Mouse (Mus musculus): Measurements from ENCODE around the gene Zfp292.

The Zfp292 gene

DNA sequence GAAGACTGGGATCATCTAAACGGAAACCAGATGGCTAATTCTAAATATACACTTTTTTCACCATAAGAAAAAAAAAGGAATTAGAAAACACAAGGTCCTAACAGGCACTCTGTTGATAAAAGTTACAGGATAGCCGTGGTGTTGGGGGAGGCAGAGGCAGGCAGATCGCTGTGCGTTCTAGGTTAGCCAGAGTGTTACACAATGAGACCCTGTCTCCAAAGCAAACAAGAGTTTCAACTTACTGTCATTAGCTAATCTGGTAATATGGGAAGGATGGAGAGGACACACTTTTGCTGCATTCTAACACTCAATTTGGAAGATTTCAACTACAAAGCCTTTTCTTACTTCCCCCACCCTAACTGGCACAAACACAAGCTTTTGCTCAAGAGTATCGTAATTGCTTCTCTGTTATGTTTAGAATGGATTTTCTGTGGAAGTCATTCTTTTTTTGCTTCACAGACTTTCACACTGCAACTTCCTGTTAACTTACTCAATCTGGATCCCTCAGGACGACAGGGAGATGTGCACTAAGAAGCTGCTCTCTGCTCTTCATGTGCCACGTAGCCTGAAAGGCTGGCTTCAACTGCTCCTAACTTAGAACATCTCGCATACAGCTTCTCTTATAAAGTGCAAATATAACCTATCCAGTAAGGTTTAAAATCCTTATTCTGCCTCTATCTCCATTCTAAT, 85.3 kb downstream of the Zfp292 start:
- in situ Hi-C loops (cut with MboI, MseI): no loop called here

DNA sequence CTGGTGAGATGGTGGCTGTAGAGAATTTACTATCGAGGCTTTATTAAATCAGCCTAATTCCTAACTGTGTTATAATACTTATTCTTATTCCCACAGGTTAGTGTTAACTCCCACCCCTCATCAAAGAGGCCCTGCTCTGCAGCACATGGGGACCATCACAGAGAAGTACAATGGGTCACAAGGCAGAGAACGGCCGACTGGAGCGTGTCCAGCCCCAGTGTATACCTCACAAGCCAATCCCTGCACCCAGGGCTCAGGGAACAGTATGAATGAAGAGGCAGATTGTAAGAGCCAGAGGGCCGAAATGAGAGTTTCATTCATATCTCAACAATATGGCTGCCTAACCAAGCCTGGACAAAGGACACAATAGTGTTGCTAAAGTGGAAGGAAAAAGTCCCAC, 86.5 kb downstream of the Zfp292 start:
- in situ Hi-C loops (cut with MboI, MseI): no loop called here

DNA sequence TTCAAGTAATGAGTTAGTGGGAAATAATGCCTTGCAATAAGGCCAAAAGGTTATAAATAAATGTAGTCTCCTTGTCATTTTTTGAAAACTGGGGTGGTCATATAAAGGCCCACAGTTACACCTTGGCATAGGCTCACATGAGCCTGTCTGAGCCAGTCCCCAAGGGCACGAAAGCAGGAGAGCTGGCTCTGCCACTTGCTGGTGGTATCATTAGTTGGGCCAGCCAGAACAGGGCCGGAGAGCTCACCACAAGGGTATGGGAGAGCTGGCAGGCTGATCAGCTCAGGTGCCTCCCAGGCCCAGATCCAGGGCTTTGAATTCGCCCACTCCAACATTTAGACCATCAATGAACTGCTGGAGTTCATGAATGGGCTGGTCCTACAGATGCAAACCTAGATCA, 96.3 kb downstream of the Zfp292 start:
- in situ Hi-C loops (cut with MboI, MseI): no loop called here

GRCm38 (mm10) chr4:34785646-34786045, 97.1 kb downstream of the Zfp292 start:
- in situ Hi-C loops (cut with MboI, MseI): no loop called here

GRCm38 (mm10) chr4:34784865-34785264, 97.9 kb downstream of the Zfp292 start:
- in situ Hi-C loops (cut with MboI, MseI): no loop called here

DNA sequence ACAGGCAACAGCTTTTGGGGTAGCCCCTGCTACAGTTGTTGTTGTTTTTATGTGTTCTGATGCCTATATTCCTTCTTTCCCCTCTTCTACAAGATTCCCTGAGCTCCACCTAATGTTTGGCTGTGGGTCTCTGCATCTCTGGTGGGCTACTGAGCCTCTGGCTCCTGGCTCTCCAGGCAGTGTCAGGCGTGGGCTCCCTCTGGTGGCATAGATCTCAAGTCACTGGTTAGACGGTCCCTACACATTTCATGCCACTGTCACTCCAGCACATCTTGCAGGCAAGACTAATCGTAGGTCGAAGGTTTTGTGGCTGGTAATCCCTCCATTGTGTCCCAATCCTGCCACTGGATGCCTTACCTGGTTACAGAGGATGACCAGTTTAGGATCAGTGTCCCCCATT, 100.0 kb downstream of the Zfp292 start:
- in situ Hi-C loops (cut with MboI, MseI): no loop called here

- in situ Hi-C loops (cut with MboI, MseI): no loop called here
Measured at GRCm38 (mm10) chr4:34777677-34778527, 104.9 kb downstream of the Zfp292 start, which contains the start of gene Smim8. Gene Smim8 (minus strand): TSS chr4:34778423.

GRCm38 (mm10) chr4:34771652-34772371, 110.9 kb downstream of the Zfp292 start:
- in situ Hi-C loops (cut with MboI, MseI): no loop called here

GRCm38 (mm10) chr4:34756163-34756562, 126.6 kb downstream of the Zfp292 start, which contains the start of gene Gm136:
Gene Gm136 (minus strand): TSS chr4:34756263.
- in situ Hi-C loops (cut with MboI, MseI): no loop called here

Measured in T-helper 1 cell (primary cell).